Mouse (Mus musculus) frontal cortex, postnatal 36 days (tissue): ENCODE measurements around the gene Slc7a15.

Experiments
- DNase-seq, 2 experiments: peaks; one replicate each; pipeline ENCODE4 v3.0.0; 2022; ENCODE audit warnings: low spot score in 2 of 2

The Slc7a15 gene

DNA sequence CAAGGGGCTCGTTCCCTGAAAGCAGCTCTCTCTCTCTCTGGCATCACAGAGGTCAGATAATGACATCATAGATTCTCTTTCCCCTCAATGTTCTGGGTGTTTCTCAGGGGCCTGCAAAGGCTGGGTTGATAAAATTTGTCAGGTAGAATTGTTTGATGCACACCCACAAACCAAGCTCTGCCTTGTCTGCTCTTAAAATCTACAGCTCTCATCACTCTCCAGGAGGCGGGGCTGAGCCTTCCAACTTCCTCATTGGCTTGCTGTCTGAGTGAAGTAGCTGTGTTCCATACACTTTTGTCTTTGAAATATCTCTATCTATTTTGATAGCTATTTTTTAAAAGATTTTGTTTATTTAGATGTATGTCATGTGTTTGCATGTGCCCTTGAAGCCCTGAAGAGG lies 116.7 kb downstream of the Slc7a15 start:
- DNase-seq, result no peak
